Mouse (Mus musculus) E14TG2a.4 (cell line): ENCODE data around the gene Otx1.
A peak's percentile ranks its signal among the peaks of the same experiment; 100 is the strongest.

Source experiments
- H3K27me3 ChIP-seq: 2 replicates; pipeline ENCODE4 v1.6.1; 2014; ENCODE audit warnings: low read length, control low read depth; ENCODE audit not compliant: insufficient read depth
- H3K36me3 ChIP-seq: 2 replicates; pipeline ENCODE4 v1.6.1; 2014; ENCODE audit warnings: low read length, control low read depth; ENCODE audit not compliant: insufficient read depth
- H3K4me1 ChIP-seq: replicated peaks from 2 replicates; pipeline ENCODE4 v1.6.1; 2014; ENCODE audit warnings: low read depth, low read length, control low read depth
- H3K4me3 ChIP-seq: replicated peaks from 2 replicates; pipeline ENCODE4 v1.5.1; 2014; ENCODE audit warnings: mild to moderate bottlenecking, low read length
- H3K9me3 ChIP-seq: 2 replicates; pipeline ENCODE4 v1.6.1; 2014; ENCODE audit warnings: low read length, control low read depth
- CTCF ChIP-seq: conservative IDR thresholded peaks from 2 replicates; pipeline ENCODE4 v1.5.1; 2014; ENCODE audit warnings: low read length
- NANOG ChIP-seq: IDR thresholded peaks from 2 replicates; pipeline ENCODE4 v1.6.1; 2014; ENCODE audit warnings: borderline replicate concordance, low read length, mixed read lengths
- POU5F1 ChIP-seq: IDR thresholded peaks from 2 replicates; pipeline ENCODE4 v1.6.1; 2014; ENCODE audit warnings: low read length, borderline replicate concordance

Otx1 gene

GRCm38 (mm10) chr11:22003341-22003981 lies 764 bp upstream of the Otx1 start:
- TF ChIP-seq POU5F1 (no peak), NANOG (no peak)
- 0 out of 2 replicates have a peak overlapping the region, but pooled peaks have one; percentile 23 for H3K4me3 ChIP-seq
- peaks cover 70% of the 10 kb centered on the region for H3K4me1 ChIP-seq
- peaks cover 94% of the 10 kb centered on the region for H3K27me3 ChIP-seq
- H3K36me3 ChIP-seq: no peaks in the 10 kb centered on the region
- 0 out of 2 replicates have a peak, but pooled peaks cover 6% of the 10 kb centered on the region for H3K9me3 ChIP-seq

GRCm38 (mm10) chr11:22002062-22002782 lies 475 bp downstream of the Otx1 start:
- H3K9me3 ChIP-seq: 0 out of 2 replicates have a peak, but pooled peaks cover 6% of the 10 kb centered on the region
- no peaks in the 10 kb centered on the region for H3K36me3 ChIP-seq
- no peak for TF ChIP-seq POU5F1
- no peak for TF ChIP-seq NANOG
- TF ChIP-seq CTCF: no peak
- H3K27me3 ChIP-seq: peaks cover 94% of the 10 kb centered on the region
- H3K4me3 ChIP-seq: peak overlapping the region; percentile 82
- peaks cover 70% of the 10 kb centered on the region for H3K4me1 ChIP-seq

GRCm38 (mm10) chr11:22001321-22002061 lies 1.2 kb downstream of the Otx1 start:
- TF ChIP-seq CTCF: no peak
- TF ChIP-seq POU5F1: no peak
- TF ChIP-seq NANOG: no peak
- no peaks in the 10 kb centered on the region for H3K36me3 ChIP-seq
- peaks cover 94% of the 10 kb centered on the region for H3K27me3 ChIP-seq
- H3K4me3 ChIP-seq: peak overlapping the region; percentile 82
- peaks cover 67% of the 10 kb centered on the region for H3K4me1 ChIP-seq
- 0 out of 2 replicates have a peak, but pooled peaks cover 3% of the 10 kb centered on the region for H3K9me3 ChIP-seq

GRCm38 (mm10) chr11:22000316-22001076 lies 2.2 kb downstream of the Otx1 start:
- Histone ChIP-seq H3K4me3 (peak overlapping the region; percentile 82), H3K36me3 (no peaks in the 10 kb centered on the region), H3K9me3 (no peaks in the 10 kb centered on the region), H3K27me3 (peaks cover 95% of the 10 kb centered on the region), H3K4me1 (peaks cover 74% of the 10 kb centered on the region)
- TF ChIP-seq NANOG (no peak), CTCF (no peak), POU5F1 (no peak)

- no peaks in the 10 kb centered on the region for H3K9me3 ChIP-seq
- H3K27me3 ChIP-seq: peaks cover 96% of the 10 kb centered on the region
- H3K4me3 ChIP-seq: peak overlapping the region; percentile 82
- no peaks in the 10 kb centered on the region for H3K36me3 ChIP-seq
- TF ChIP-seq CTCF: no peak
- TF ChIP-seq POU5F1: no peak
- TF ChIP-seq NANOG: no peak
- peaks cover 70% of the 10 kb centered on the region for H3K4me1 ChIP-seq
Observed at GRCm38 (mm10) chr11:21999396-22000315, 3.0 kb downstream of the Otx1 start.

- Histone ChIP-seq H3K36me3 (no peaks in the 10 kb centered on the region), H3K4me3 (peak overlapping the region; percentile 23; the same call in 1 of the 2 replicates), H3K4me1 (peaks cover 64% of the 10 kb centered on the region), H3K27me3 (peaks cover 97% of the 10 kb centered on the region), H3K9me3 (peaks cover 10% of the 10 kb centered on the region)
- TF ChIP-seq POU5F1 (no peak), CTCF (peak; percentile 25)
Observed at GRCm38 (mm10) chr11:21998141-21999047, 4.3 kb downstream of the Otx1 start.
